Mouse (Mus musculus): ENCODE results near the gene Gstt3. TPM values are rescaled to one million over a fixed set of nuclear protein-coding genes. Genes with fewer than 3 reads are reported as not detected.

Gstt3 gene
- polyA plus RNA-seq, 1 experiment from 2014 or later, result 47.7 TPM

DNA sequence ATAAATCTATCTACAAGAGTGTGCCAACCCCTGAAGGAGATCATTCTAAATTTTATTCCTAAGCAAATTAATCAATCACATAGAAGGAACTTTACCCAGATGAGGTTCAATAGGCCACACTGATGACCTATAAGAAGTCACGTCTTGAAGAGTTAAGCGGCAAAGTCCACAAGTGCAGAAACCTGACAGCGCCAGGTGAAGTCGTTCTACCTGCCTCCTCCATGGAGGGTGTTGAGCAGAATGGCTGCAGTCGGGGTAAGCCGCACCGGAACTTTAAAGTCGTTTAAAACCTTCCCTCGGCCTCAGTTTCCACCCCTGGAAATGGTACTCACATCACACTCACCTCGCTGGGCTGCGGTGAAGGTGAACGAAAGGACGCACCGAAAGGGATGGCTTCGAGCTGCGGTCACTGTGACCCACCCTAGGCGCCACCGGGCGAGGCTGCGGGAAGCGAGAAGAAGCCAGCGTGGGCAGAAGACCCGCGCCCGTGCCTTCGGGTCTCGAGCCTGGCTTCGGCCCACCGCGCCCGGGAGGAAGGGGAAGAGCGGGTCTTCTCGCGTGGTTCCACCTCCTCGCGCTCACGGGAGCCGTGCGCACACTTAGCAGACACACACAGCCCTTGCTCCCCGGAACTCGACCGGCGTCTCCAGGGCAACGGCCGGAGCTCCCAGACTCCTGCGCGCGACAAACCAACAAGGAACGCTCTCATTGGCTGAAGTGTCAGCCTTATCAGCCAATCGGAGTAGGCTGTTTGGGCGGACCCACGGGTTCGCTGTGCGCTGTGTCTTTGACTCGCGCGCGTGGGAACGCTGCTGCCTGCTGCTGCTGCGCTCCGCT, 17.3 kb downstream of the Gstt3 start, which contains the start of gene Cabin1:
Cabin1 (minus strand) TSS at position 660 of the 837 bp plus-strand sequence.
- H3K9me3 ChIP-seq (ENCODE audit: control insufficient read depth), result no peaks in the 10 kb centered on the region
- no peak for TF ChIP-seq CTCF (IDR thresholded peaks at IDR 0.05; ENCODE audit: low read depth)
- peak within 1 kb of the TSS; percentile 65 for H3K9ac ChIP-seq (ENCODE audit: low read depth, low read length)
- under 1% methylated on average over 61 of the region's 61 CpGs for WGBS
- H3K4me2 ChIP-seq (replicated peaks; ENCODE audit: low read depth), result peak within 1 kb of the TSS; percentile 76
- no peaks in the 10 kb centered on the region for H3K36me3 ChIP-seq (ENCODE audit: control insufficient read depth, insufficient read depth)
- H3K4me3 ChIP-seq (ENCODE audit: low read depth, low read length), result peak within 1 kb of the TSS; percentile 80
- ATAC-seq, result peak; percentile 99
- no peaks in the 10 kb centered on the region for H3K4me1 ChIP-seq (replicated peaks; ENCODE audit: control insufficient read depth, insufficient read depth, low read length)
- H3K27me3 ChIP-seq (replicated peaks; ENCODE audit: control insufficient read depth, insufficient read depth, low read length), result no peaks in the 10 kb centered on the region
- H3K27ac ChIP-seq (ENCODE audit: low read depth, low read length), result peak within 1 kb of the TSS; percentile 85

DNA sequence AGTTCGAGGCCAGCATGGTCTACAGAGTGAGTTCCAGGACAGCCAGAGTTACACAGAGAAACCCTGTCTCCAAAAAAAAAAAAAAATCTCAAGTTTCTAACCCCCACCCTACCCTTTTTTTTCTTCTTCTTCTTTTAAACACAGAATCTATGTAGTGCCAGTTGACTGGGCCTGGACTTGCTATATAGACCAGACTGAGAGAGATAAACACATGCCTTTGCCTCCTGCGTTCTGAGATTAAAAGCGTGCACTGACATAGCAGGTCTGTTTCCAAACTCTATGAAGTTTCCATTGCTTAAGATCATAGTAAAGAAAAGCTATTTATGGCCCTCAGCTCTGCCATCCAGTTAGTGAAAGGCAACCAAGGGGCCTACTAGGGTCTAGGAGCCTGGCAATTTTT, 18.8 kb downstream of the Gstt3 start:
- no peak overlapping the region for H3K4me3 ChIP-seq (ENCODE audit: low read depth, low read length)
- H3K9ac ChIP-seq (ENCODE audit: low read depth, low read length), result no peak overlapping the region
- H3K36me3 ChIP-seq (ENCODE audit: control insufficient read depth, insufficient read depth), result peaks cover 5% of the 10 kb centered on the region; the same call in 1 of the 2 replicates
- no peak for TF ChIP-seq CTCF (IDR thresholded peaks at IDR 0.05; ENCODE audit: low read depth)
- no peak overlapping the region for H3K4me2 ChIP-seq (replicated peaks; ENCODE audit: low read depth)
- ATAC-seq, result no peak
- H3K27me3 ChIP-seq (replicated peaks; ENCODE audit: control insufficient read depth, insufficient read depth, low read length), result no peaks in the 10 kb centered on the region
- no peak overlapping the region for H3K27ac ChIP-seq (ENCODE audit: low read depth, low read length)
- H3K9me3 ChIP-seq (ENCODE audit: control insufficient read depth), result no peaks in the 10 kb centered on the region
- H3K4me1 ChIP-seq (replicated peaks; ENCODE audit: control insufficient read depth, insufficient read depth, low read length), result no peaks in the 10 kb centered on the region
- 84% methylated on average over 3 of the region's 3 CpGs for WGBS

DNA sequence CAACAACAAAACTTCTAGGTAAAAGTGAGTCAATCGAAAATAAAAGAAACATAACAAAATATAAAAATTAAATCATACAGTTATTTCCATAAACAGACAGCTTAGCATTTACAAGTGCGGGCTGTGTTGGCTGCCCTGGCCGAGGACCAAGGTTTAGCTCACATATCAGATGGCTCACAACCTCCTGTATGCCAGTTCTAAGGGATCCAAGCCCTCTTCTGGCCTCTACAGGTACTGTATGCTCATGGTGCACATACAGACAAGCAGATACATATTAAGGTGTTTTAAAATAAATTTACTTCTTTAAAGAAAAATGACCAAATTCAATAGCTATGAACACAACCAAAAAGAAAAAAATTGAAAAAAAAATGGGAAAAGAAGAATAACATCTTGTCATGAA, 20.9 kb downstream of the Gstt3 start:
- Histone ChIP-seq H3K4me1 (replicated peaks; ENCODE audit: control insufficient read depth, insufficient read depth, low read length) (no peaks in the 10 kb centered on the region), H3K9me3 (ENCODE audit: control insufficient read depth) (no peaks in the 10 kb centered on the region), H3K27ac (ENCODE audit: low read depth, low read length) (no peak overlapping the region), H3K4me3 (ENCODE audit: low read depth, low read length) (no peak overlapping the region), H3K4me2 (replicated peaks; ENCODE audit: low read depth) (no peak overlapping the region), H3K27me3 (replicated peaks; ENCODE audit: control insufficient read depth, insufficient read depth, low read length) (no peaks in the 10 kb centered on the region), H3K9ac (ENCODE audit: low read depth, low read length) (no peak overlapping the region), H3K36me3 (ENCODE audit: control insufficient read depth, insufficient read depth) (peaks cover 12% of the 10 kb centered on the region)
- no peak for ATAC-seq
- TF ChIP-seq CTCF (IDR thresholded peaks at IDR 0.05; ENCODE audit: low read depth), result peak; percentile 26; the same call in 1 of the 2 replicates
- whole genome bisulfite sequencing, result 100% methylated on average over 3 of the region's 3 CpGs

GRCm38 (mm10) chr10:75756719-75757118, 24.5 kb downstream of the Gstt3 start:
- WGBS, result 87% methylated on average over 11 of the region's 11 CpGs
- no peak overlapping the region for H3K9ac ChIP-seq (ENCODE audit: low read depth, low read length)
- H3K27ac ChIP-seq (ENCODE audit: low read depth, low read length), result no peak overlapping the region
- no peak overlapping the region for H3K4me2 ChIP-seq (replicated peaks; ENCODE audit: low read depth)
- no peaks in the 10 kb centered on the region for H3K9me3 ChIP-seq (ENCODE audit: control insufficient read depth)
- ATAC-seq, result no peak
- no peak for TF ChIP-seq CTCF (IDR thresholded peaks at IDR 0.05; ENCODE audit: low read depth)
- no peaks in the 10 kb centered on the region for H3K27me3 ChIP-seq (replicated peaks; ENCODE audit: control insufficient read depth, insufficient read depth, low read length)
- H3K4me1 ChIP-seq (replicated peaks; ENCODE audit: control insufficient read depth, insufficient read depth, low read length), result no peaks in the 10 kb centered on the region
- H3K36me3 ChIP-seq (ENCODE audit: control insufficient read depth, insufficient read depth), result peaks cover 44% of the 10 kb centered on the region
- H3K4me3 ChIP-seq (ENCODE audit: low read depth, low read length), result no peak overlapping the region

DNA sequence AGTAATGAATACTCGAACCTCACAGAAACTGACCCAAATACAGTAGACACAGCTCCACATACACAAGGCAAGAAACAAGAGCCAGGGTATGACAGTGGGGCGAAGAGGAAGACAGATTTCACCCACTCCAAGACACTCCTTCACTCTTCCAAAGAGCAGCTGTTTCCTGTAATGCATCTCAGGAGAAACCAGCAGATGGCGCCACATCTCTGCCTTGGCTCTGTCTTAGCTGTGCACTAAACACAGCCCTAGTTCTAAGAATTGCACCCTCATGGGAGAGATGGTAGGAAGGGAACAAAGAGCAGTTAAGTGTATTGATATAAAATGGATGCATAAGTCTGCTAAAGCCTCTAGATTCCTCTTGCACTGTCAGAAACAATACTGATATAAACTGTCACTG, 37.2 kb downstream of the Gstt3 start:
- peaks cover 81% of the 10 kb centered on the region for H3K36me3 ChIP-seq (ENCODE audit: control insufficient read depth, insufficient read depth)
- H3K27me3 ChIP-seq (replicated peaks; ENCODE audit: control insufficient read depth, insufficient read depth, low read length), result no peaks in the 10 kb centered on the region
- ATAC-seq, result peak; percentile 75

DNA sequence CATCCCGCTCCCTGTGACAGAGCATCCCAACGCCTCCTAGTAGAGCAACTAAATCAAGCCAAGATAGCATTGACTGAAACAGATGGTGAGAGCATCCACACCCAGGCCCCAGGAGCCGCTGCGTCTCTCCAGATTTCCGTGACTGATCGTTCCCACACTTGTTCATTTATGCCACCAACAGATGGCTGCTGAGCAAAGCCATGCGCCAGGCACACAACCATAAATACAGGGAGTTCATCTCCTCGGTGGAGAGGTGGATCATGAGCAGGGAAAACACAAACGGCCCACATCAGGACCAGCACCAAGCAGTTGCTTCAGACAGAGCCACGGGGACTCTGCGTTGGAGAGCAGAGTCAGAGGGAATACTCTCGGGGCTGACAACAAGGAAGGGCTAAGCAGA, 37.8 kb downstream of the Gstt3 start:
- Histone ChIP-seq H3K36me3 (ENCODE audit: control insufficient read depth, insufficient read depth) (peaks cover 82% of the 10 kb centered on the region), H3K9me3 (ENCODE audit: control insufficient read depth) (no peaks in the 10 kb centered on the region), H3K27ac (ENCODE audit: low read depth, low read length) (no peak overlapping the region), H3K4me3 (ENCODE audit: low read depth, low read length) (no peak overlapping the region), H3K27me3 (replicated peaks; ENCODE audit: control insufficient read depth, insufficient read depth, low read length) (no peaks in the 10 kb centered on the region), H3K4me2 (replicated peaks; ENCODE audit: low read depth) (no peak overlapping the region), H3K4me1 (replicated peaks; ENCODE audit: control insufficient read depth, insufficient read depth, low read length) (no peaks in the 10 kb centered on the region), H3K9ac (ENCODE audit: low read depth, low read length) (no peak overlapping the region)
- 90% methylated on average over 12 of the region's 12 CpGs for WGBS
- ATAC-seq, result no peak
- no peak for TF ChIP-seq CTCF (IDR thresholded peaks at IDR 0.05; ENCODE audit: low read depth)

More for the DNA sequence above, 37.2 kb downstream of the Gstt3 start:
- no peaks in the 10 kb centered on the region for H3K9me3 ChIP-seq (ENCODE audit: control insufficient read depth)
- no peaks in the 10 kb centered on the region for H3K4me1 ChIP-seq (replicated peaks; ENCODE audit: control insufficient read depth, insufficient read depth, low read length)
- no peak overlapping the region for H3K9ac ChIP-seq (ENCODE audit: low read depth, low read length)
- no peak overlapping the region for H3K27ac ChIP-seq (ENCODE audit: low read depth, low read length)
- WGBS, result 49% methylated on average over 3 of the region's 3 CpGs
- no peak overlapping the region for H3K4me2 ChIP-seq (replicated peaks; ENCODE audit: low read depth)
- peak; percentile 99 for TF ChIP-seq CTCF (IDR thresholded peaks at IDR 0.05; ENCODE audit: low read depth)
- H3K4me3 ChIP-seq (ENCODE audit: low read depth, low read length), result no peak overlapping the region

Measured in intestine, postnatal 0 days (tissue).